Mouse (Mus musculus): ENCODE results near the gene Stk39.

- TF ChIP-seq POLR2A (IDR thresholded peaks at IDR 0.05; ENCODE audit: borderline replicate concordance, extremely low read depth, low read depth, low read length) (no peak), CTCF (IDR thresholded peaks at IDR 0.05; ENCODE audit: insufficient read depth, low read length) (no peak)
These were observed 14.2 kb upstream of the Stk39 start for GRCm38 (mm10) chr2:68486275-68486674.

Measured in lung, adult 2 months (tissue).